In genomic region chr4:141244931-141245425, GRCm38 (mm10) we compare ENCODE assay signal across 8 mouse cellular contexts. TPM values are rescaled to one million over a fixed set of nuclear protein-coding genes. Genes with fewer than 3 reads are reported as not detected.
A peak's percentile ranks its signal among the peaks of the same experiment; 100 is the strongest.
DNase-seq lines count a peak whose midpoint lies in the region; ATAC-seq and TF ChIP-seq lines count a peak whose summit lies in the region.

No protein-coding gene starts in this region.

- H3K9ac ChIP-seq in forebrain, embryonic 16.5 days (replicated peaks; ENCODE audit: low read depth, low read length) = peak overlapping the region; percentile 9; the same call in 1 of the 2 replicates
- peak overlapping the region; percentile 55 for H3K9ac ChIP-seq in intestine, embryonic 16.5 days (ENCODE audit: low read depth, low read length)
- no peak overlapping the region for H3K9ac ChIP-seq in midbrain, embryonic 15.5 days

- 3% methylated on average over 9 of the region's 9 CpGs for WGBS in forebrain, embryonic 16.5 days
- WGBS in intestine, embryonic 16.5 days = 28% methylated on average over 9 of the region's 9 CpGs
- 6% methylated on average over 9 of the region's 9 CpGs for WGBS in midbrain, embryonic 15.5 days

- no peaks in the 10 kb centered on the region for H3K36me3 ChIP-seq in forebrain, embryonic 16.5 days (ENCODE audit: control insufficient read depth, insufficient read depth)
- H3K36me3 ChIP-seq in intestine, embryonic 16.5 days (ENCODE audit: control insufficient read depth, insufficient read depth, low read length) = peaks cover 5% of the 10 kb centered on the region; the same call in 1 of the 2 replicates
- H3K36me3 ChIP-seq in midbrain, embryonic 15.5 days (replicated peaks) = no peaks in the 10 kb centered on the region

- POLR2A ChIA-PET in Patski (lab: Charles Lee) = no interaction called here

- H3K9me3 ChIP-seq in forebrain, embryonic 16.5 days (ENCODE audit: control insufficient read depth, low read length) = no peaks in the 10 kb centered on the region
- no peaks in the 10 kb centered on the region for H3K9me3 ChIP-seq in intestine, embryonic 16.5 days (ENCODE audit: control insufficient read depth, low read length)
- H3K9me3 ChIP-seq in midbrain, embryonic 15.5 days = no peaks in the 10 kb centered on the region

- H3K4me2 ChIP-seq in forebrain, embryonic 16.5 days (ENCODE audit: low read length) = peak overlapping the region; percentile 7; the same call in 1 of the 2 replicates
- H3K4me2 ChIP-seq in intestine, embryonic 16.5 days (ENCODE audit: low read depth, low read length) = peak overlapping the region; percentile 27; the same call in 1 of the 2 replicates
- H3K4me2 ChIP-seq in midbrain, embryonic 15.5 days = no peak overlapping the region

- DNase-seq in Patski (ENCODE audit: low read depth, low spot score) = peak; percentile 53
- peak; percentile 72 for DNase-seq in brain, adult 2 months (ENCODE audit: low read depth, low spot score)
- peak; percentile 47 to 71 for DNase-seq in left cerebral cortex, adult 2 months (ENCODE audit: extremely low spot score in 1 of 2, low spot score in 2 of 2)

- peak overlapping the region; percentile 76 for H3K27ac ChIP-seq in forebrain, embryonic 16.5 days (ENCODE audit: low read length)
- H3K27ac ChIP-seq in intestine, embryonic 16.5 days (ENCODE audit: low read length) = peak overlapping the region; percentile 3
- H3K27ac ChIP-seq in left cerebral cortex, adult 2 months = peak overlapping the region; percentile 51; the same call in 1 of the 2 replicates
- peak overlapping the region; percentile 78 for H3K27ac ChIP-seq in midbrain, embryonic 15.5 days

- H3K27me3 ChIP-seq in Patski = no peaks in the 10 kb centered on the region
- peaks cover 38% of the 10 kb centered on the region for H3K27me3 ChIP-seq in forebrain, embryonic 16.5 days (replicated peaks; ENCODE audit: control insufficient read depth, insufficient read depth, low read length)
- H3K27me3 ChIP-seq in intestine, embryonic 16.5 days (replicated peaks; ENCODE audit: control insufficient read depth, insufficient read depth, low read length) = peaks cover 6% of the 10 kb centered on the region; the same call in 1 of the 2 replicates
- peaks cover 74% of the 10 kb centered on the region for H3K27me3 ChIP-seq in midbrain, embryonic 15.5 days (replicated peaks)

- no peak overlapping the region for H3K4me3 ChIP-seq in forebrain, embryonic 16.5 days (replicated peaks; ENCODE audit: low read length)
- H3K4me3 ChIP-seq in intestine, embryonic 16.5 days (ENCODE audit: low read length) = no peak overlapping the region
- no peak overlapping the region for H3K4me3 ChIP-seq in left cerebral cortex, adult 2 months
- H3K4me3 ChIP-seq in midbrain, embryonic 15.5 days = no peak overlapping the region

- CTCF ChIA-PET in Patski (lab: Charles Lee) = no interaction called here

- H3K4me1 ChIP-seq in forebrain, embryonic 16.5 days (replicated peaks; ENCODE audit: control insufficient read depth, insufficient read depth, low read length) = peaks cover 48% of the 10 kb centered on the region
- H3K4me1 ChIP-seq in intestine, embryonic 16.5 days (ENCODE audit: control insufficient read depth, insufficient read depth, low read length) = peaks cover 78% of the 10 kb centered on the region
- H3K4me1 ChIP-seq in midbrain, embryonic 15.5 days = peaks cover 45% of the 10 kb centered on the region

- TF ChIP-seq CTCF in Patski (IDR thresholded peaks at IDR 0.05) = no peak
- no peak for TF ChIP-seq CTCF in left cerebral cortex, adult 2 months (IDR thresholded peaks at IDR 0.05)

- peak; percentile 13 for ATAC-seq in Patski
- ATAC-seq in forebrain, embryonic 16.5 days = peak; percentile 78
- no peak for ATAC-seq in intestine, embryonic 16.5 days
- peak; percentile 46 for ATAC-seq in midbrain, embryonic 15.5 days (replicated peaks)
- ATAC-seq in CD4-positive, CD25-positive, alpha-beta regulatory T cell, adult 4 months = no peak
- no peak for ATAC-seq in monocyte, adult 5-6 weeks (replicated peaks; ENCODE audit: insufficient number of reproducible peaks, low FRiP score, low TSS enrichment, poor library complexity, severe bottlenecking)

- intact Hi-C loops in left cerebral cortex, adult 2 months (cut with DNase I) = no loop called here

- in situ Hi-C loops in Patski (cut with MboI; ENCODE audit: low pct_unique_long_range_greater_than_20kb) = no loop called here

RNA-seq across cellular contexts. Expression of gene Arhgef19, which starts 5.7 kb away (rescaled TPM):
- polyA plus RNA-seq in Patski (2021) = 4.8 TPM
- polyA plus RNA-seq in forebrain, embryonic 16.5 days (2015; fragmentation: Nextera tagmentation; extraction: Ambion mirVana) = 0.71 and 1.1 TPM in 2 replicates
- polyA plus RNA-seq in intestine, embryonic 16.5 days (2015; fragmentation: Nextera tagmentation; extraction: Ambion mirVana) = 15.0 and 15.1 TPM in 2 replicates
- total RNA-seq in left cerebral cortex, adult 2 months (2021) = 10 to 100 TPM; 17.1 to 18.2 TPM
- polyA plus RNA-seq in midbrain, embryonic 15.5 days (2015; fragmentation: Nextera tagmentation; extraction: Ambion mirVana) = 1.0 and 1.7 TPM in 2 replicates
- not detected for polyA plus RNA-seq in CD4-positive, CD25-positive, alpha-beta regulatory T cell, adult 4 months (2017; shearing (Covaris generic))
- total RNA-seq in monocyte, adult 5-6 weeks (2017) = not detected in 3 replicates

RNA-seq across cellular contexts. Expression of gene Rsg1, which starts 31.2 kb away (rescaled TPM):
- 1.9 TPM for polyA plus RNA-seq in Patski (2021)
- 8.3 and 11.0 TPM in 2 replicates for polyA plus RNA-seq in forebrain, embryonic 16.5 days (2015; fragmentation: Nextera tagmentation; extraction: Ambion mirVana)
- polyA plus RNA-seq in intestine, embryonic 16.5 days (2015; fragmentation: Nextera tagmentation; extraction: Ambion mirVana) = 4.2 and 5.1 TPM in 2 replicates
- 1 to 10 TPM; 2.7 to 4.4 TPM for total RNA-seq in left cerebral cortex, adult 2 months (2021)
- 8.7 and 9.9 TPM in 2 replicates for polyA plus RNA-seq in midbrain, embryonic 15.5 days (2015; fragmentation: Nextera tagmentation; extraction: Ambion mirVana)
- polyA plus RNA-seq in CD4-positive, CD25-positive, alpha-beta regulatory T cell, adult 4 months (2017; shearing (Covaris generic)) = 1 to 10 TPM; 3.0 to 4.7 TPM
- total RNA-seq in monocyte, adult 5-6 weeks (2017) = 0.38 to 2.7 TPM in 2 of 3 replicates, not detected in the other

RNA-seq across cellular contexts. Expression of gene Epha2, which starts 56.1 kb away (rescaled TPM):
- polyA plus RNA-seq in Patski (2021) = 59.1 TPM
- 0.92 and 1.5 TPM in 2 replicates for polyA plus RNA-seq in forebrain, embryonic 16.5 days (2015; fragmentation: Nextera tagmentation; extraction: Ambion mirVana)
- polyA plus RNA-seq in intestine, embryonic 16.5 days (2015; fragmentation: Nextera tagmentation; extraction: Ambion mirVana) = 7.6 and 8.5 TPM in 2 replicates
- total RNA-seq in left cerebral cortex, adult 2 months (2021) = 1 to 10 TPM; 1.3 to 1.9 TPM
- 1.6 and 1.7 TPM in 2 replicates for polyA plus RNA-seq in midbrain, embryonic 15.5 days (2015; fragmentation: Nextera tagmentation; extraction: Ambion mirVana)
- under 1 TPM in 1 of 2 experiments, not detected in 1; 0.34 TPM for polyA plus RNA-seq in CD4-positive, CD25-positive, alpha-beta regulatory T cell, adult 4 months (2017; shearing (Covaris generic))
- total RNA-seq in monocyte, adult 5-6 weeks (2017) = not detected in 3 replicates

Comparison
In these comparisons a context has a peak if more than half of its experiments do, and no peak if none do; other contexts are left out.
1. ATAC-seq: peak in Patski (single experiment), forebrain, embryonic 16.5 days (single experiment) and midbrain, embryonic 15.5 days (single experiment); none in intestine, embryonic 16.5 days (single experiment), CD4-positive, CD25-positive, alpha-beta regulatory T cell, adult 4 months (single experiment) and monocyte, adult 5-6 weeks (single experiment).
2. H3K27ac ChIP-seq: peak in every context shown above with its lines; median percentile 78 in midbrain, embryonic 15.5 days; 76 in forebrain, embryonic 16.5 days; 51 in left cerebral cortex, adult 2 months; 3 in intestine, embryonic 16.5 days.
3. Peak in every context shown above with its lines, with median percentiles within 50 percentile points of each other: DNase-seq.